Mouse (Mus musculus) heart, postnatal 0 days (tissue): ENCODE results near the gene Acvrl1. TPM values are rescaled to one million over a fixed set of nuclear protein-coding genes. Genes with fewer than 3 reads are reported as not detected.

ENCODE experiments used
- ATAC-seq: fragments of 200-750 bp; cut with Nextera tagmentation; 2 replicates; pipeline ENCODE4 v1.8.0; 2017; ENCODE audit warnings: low read depth, moderate number of reproducible peaks, moderate library complexity; ENCODE audit not compliant: insufficient read depth
- DNase-seq: peaks from one replicate; pipeline ENCODE4 v3.0.0-alpha.2; 2016; ENCODE audit warnings: low spot score
- H3K27ac ChIP-seq: fragments of 300-500 bp; sonication (generic); 2 replicates; pipeline ENCODE4 v1.5.1; 2014; ENCODE audit warnings: low read depth, mild to moderate bottlenecking
- H3K27me3 ChIP-seq: fragments of 300-500 bp; sonication (generic); 2 replicates; pipeline ENCODE4 v1.6.1; 2014; ENCODE audit warnings: low read length, mixed read lengths; ENCODE audit not compliant: control insufficient read depth, insufficient read depth
- H3K36me3 ChIP-seq: fragments of 300-500 bp; sonication (generic); replicated peaks from 2 replicates; pipeline ENCODE4 v1.6.1; 2014; ENCODE audit warnings: low read length, mixed read lengths; ENCODE audit not compliant: control insufficient read depth, insufficient read depth
- H3K4me1 ChIP-seq: fragments of 300-500 bp; sonication (generic); 2 replicates; pipeline ENCODE4 v1.6.1; 2014; ENCODE audit warnings: antibody characterized with exemption; ENCODE audit not compliant: control insufficient read depth, insufficient read depth
- H3K4me2 ChIP-seq: fragments of 300-500 bp; sonication (generic); 2 replicates; pipeline ENCODE4 v1.6.1; 2014; ENCODE audit warnings: low read depth, mild to moderate bottlenecking, low read length, moderate library complexity
- H3K4me3 ChIP-seq: fragments of 300-500 bp; sonication (generic); 2 replicates; pipeline ENCODE4 v1.5.1; 2014; ENCODE audit warnings: low read depth, low read length
- H3K9ac ChIP-seq: fragments of 300-500 bp; sonication (generic); replicated peaks from 2 replicates; pipeline ENCODE4 v1.6.1; 2014; ENCODE audit warnings: low read depth, low read length, mixed read lengths
- H3K9me3 ChIP-seq: fragments of 300-500 bp; sonication (generic); replicated peaks from 2 replicates; pipeline ENCODE4 v1.6.1; 2016; ENCODE audit warnings: low read length; ENCODE audit not compliant: control insufficient read depth
- CTCF ChIP-seq: IDR thresholded peaks from 2 replicates; pipeline ENCODE4 v1.5.1; 2016; ENCODE audit warnings: antibody characterized with exemption, control low read depth, low read depth
- EP300 ChIP-seq: IDR thresholded peaks from 2 replicates; pipeline ENCODE4 v1.6.1; 2016; ENCODE audit warnings: antibody characterized with exemption, low read depth
- WGBS: fragments of 180-500 bp; shearing (Covaris S2); extraction: QIAGEN DNeasy Blood & Tissue Kit; methylation state at CpG from one replicate; pipeline ENCODE4 v1.1.7; 2014; 5-methylcytosine and 5-hydroxymethylcytosine counted together
- polyA plus RNA-seq: library from polyadenylated mRNA; unstranded; fragments of >200 nt; fragmentation: Nextera tagmentation; extraction: Ambion mirVana; gene quantifications from 2 replicates; pipeline ENCODE4 v1.2.1, GENCODE M21; 2015
- total RNA-seq: library from RNA; depleted of rRNA; stranded (reverse); fragments of >200 nt; gene quantifications from 2 replicates; pipeline ENCODE4 v1.2.3, GENCODE M21; 2014; ENCODE audit warnings: low replicate concordance

The Acvrl1 gene
- total and polyA plus RNA-seq, 2 experiments from 2014 or later = 9.3 to 36.0 TPM

DNA sequence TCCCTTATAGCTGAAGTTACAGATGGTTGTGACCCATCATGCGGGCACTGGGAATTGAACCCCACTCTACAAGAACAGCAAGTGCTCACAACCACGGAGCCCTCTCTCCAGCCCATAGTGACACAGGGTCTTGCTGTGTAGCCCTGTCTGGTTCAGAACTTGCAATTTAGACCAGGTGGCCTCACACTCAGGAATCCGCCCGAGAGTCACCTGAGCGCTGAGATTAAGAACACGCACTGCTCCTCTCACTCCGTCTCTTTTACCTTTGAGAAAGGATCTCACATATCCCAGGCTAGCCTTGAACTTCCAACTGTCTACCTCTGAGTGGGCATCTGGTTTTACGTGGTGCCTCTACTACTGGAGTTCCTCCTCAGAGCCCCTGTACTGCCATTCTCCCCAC lies 56.0 kb downstream of the Acvrl1 start:
- no peak overlapping the region for H3K9ac ChIP-seq
- WGBS = 94% methylated on average over 8 of the region's 8 CpGs
- H3K27me3 ChIP-seq = no peaks in the 10 kb centered on the region
- H3K4me1 ChIP-seq = peaks cover 13% of the 10 kb centered on the region
- H3K4me2 ChIP-seq = no peak overlapping the region
- ATAC-seq (no peak), DNase-seq (no peak)
- H3K36me3 ChIP-seq = no peaks in the 10 kb centered on the region; the same call in 1 of the 2 replicates
- H3K4me3 ChIP-seq = no peak overlapping the region
- TF ChIP-seq CTCF = no peak
- no peaks in the 10 kb centered on the region for H3K9me3 ChIP-seq
- no peak overlapping the region for H3K27ac ChIP-seq

DNA sequence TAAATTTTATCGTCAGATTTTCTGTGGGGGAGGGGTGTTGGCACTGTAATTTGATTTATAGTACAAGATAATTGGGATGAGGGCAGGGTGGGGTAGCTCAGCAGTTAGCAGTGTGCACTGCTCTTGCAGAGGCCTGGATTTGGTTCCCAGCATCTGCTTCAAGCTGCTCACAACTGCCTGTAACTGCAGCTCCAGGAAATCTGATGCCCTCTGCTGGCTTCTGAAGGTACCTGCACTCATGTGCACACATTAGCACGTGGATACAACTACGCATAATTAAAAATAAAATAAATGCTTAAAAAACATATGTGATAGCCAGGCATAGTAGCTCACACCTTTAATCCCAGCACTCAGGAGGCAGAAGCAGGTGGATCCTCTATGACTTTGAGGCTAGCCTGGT lies 57.2 kb downstream of the Acvrl1 start:
- no peak for TF ChIP-seq CTCF
- no peak for TF ChIP-seq EP300
- Histone ChIP-seq H3K27ac (no peak overlapping the region), H3K9me3 (no peaks in the 10 kb centered on the region), H3K4me3 (no peak overlapping the region), H3K27me3 (no peaks in the 10 kb centered on the region), H3K4me2 (no peak overlapping the region), H3K36me3 (no peaks in the 10 kb centered on the region; the same call in 1 of the 2 replicates), H3K4me1 (peaks cover 12% of the 10 kb centered on the region), H3K9ac (no peak overlapping the region)
- DNase-seq = no peak
- 91% methylated on average over 3 of the region's 3 CpGs for WGBS
- no peak for ATAC-seq

DNA sequence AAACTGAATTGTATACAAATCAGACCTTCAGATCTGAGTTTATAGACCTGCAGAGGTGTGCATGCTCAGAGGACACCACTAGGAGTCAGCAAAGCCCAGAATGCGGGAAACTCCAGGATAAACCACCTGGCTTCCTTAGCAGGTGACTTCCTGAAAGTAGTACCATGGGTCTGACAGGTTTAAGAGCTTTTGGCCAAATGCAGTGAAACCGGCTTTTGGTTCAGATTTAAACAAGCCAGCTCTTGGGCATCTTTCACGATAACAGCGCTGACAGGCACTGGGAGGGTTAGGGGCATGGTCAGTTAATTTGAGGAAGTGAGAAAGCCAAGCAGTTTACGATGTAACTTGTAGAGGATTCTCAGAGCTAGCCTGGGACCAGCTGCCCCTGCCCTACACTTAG lies 59.6 kb downstream of the Acvrl1 start:
- DNase-seq (no peak), ATAC-seq (no peak)
- Histone ChIP-seq H3K27ac (no peak overlapping the region), H3K4me2 (no peak overlapping the region), H3K9ac (no peak overlapping the region), H3K4me1 (peaks cover 26% of the 10 kb centered on the region), H3K9me3 (no peaks in the 10 kb centered on the region), H3K4me3 (no peak overlapping the region), H3K36me3 (no peaks in the 10 kb centered on the region; the same call in 1 of the 2 replicates), H3K27me3 (no peaks in the 10 kb centered on the region)
- TF ChIP-seq EP300 = no peak
- TF ChIP-seq CTCF = 0 out of 2 replicates have a peak, but pooled peaks have one; percentile 2
- WGBS = 76% methylated on average over 5 of the region's 5 CpGs

DNA sequence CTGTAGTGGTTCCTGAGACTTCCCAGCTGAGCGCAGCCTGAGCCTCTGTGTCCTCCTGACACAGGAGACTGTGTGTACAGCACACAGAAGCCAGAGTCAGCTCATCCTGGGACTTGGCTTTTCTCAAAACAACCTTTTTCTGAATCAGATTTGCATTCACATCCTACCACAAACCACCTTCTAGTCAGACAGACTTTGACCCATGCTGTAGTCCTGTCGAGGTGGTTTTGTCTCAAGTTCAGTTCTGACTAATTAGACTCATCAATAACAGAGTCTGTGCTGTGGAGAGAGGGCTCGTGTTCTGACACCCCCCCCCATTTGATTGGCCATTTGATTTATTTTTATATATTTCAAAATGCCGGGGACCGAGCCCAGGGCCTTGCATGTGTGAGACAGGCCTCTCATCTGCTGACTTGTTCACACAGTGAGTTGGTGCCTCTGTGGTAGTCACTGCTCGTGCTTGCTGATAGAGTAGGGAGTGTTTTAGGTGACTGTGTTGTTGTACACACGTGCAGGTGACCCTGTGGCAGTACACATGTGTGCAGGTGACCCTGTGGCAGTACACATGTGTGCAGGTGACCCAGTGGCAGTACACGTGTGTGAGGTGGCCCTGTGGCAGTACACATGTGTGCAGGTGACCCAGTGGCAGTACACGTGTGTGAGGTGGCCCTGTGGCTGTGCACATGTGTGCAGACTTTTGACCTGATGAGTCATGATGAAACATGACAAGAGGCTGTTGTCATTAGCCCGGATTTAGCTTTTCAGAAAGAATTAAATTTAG lies 61.8 kb downstream of the Acvrl1 start:
- no peak for ATAC-seq

GRCm38 (mm10) chr15:101190762-101191150 lies 62.4 kb downstream of the Acvrl1 start:
- H3K27ac ChIP-seq = peak overlapping the region; percentile 66
- ATAC-seq (no peak), DNase-seq (peak; percentile 43)
- no peak overlapping the region for H3K4me2 ChIP-seq
- no peak for TF ChIP-seq EP300
- no peak for TF ChIP-seq CTCF
- no peaks in the 10 kb centered on the region for H3K9me3 ChIP-seq
- H3K27me3 ChIP-seq = no peaks in the 10 kb centered on the region
- peaks cover 19% of the 10 kb centered on the region for H3K36me3 ChIP-seq
- H3K4me1 ChIP-seq = peaks cover 28% of the 10 kb centered on the region
- H3K9ac ChIP-seq = no peak overlapping the region
- H3K4me3 ChIP-seq = no peak overlapping the region
- 34% methylated on average over 5 of the region's 5 CpGs for WGBS

More for the DNA sequence above, 61.8 kb downstream of the Acvrl1 start:
- H3K27me3 ChIP-seq = no peaks in the 10 kb centered on the region
- 68% methylated on average over 10 of the region's 10 CpGs for WGBS
- no peak for TF ChIP-seq CTCF
- no peak for TF ChIP-seq EP300
- no peak for DNase-seq
- H3K4me3 ChIP-seq = no peak overlapping the region
- H3K9ac ChIP-seq = no peak overlapping the region
- H3K36me3 ChIP-seq = peaks cover 13% of the 10 kb centered on the region
- no peaks in the 10 kb centered on the region for H3K9me3 ChIP-seq
- no peak overlapping the region for H3K4me2 ChIP-seq
- H3K27ac ChIP-seq = no peak overlapping the region; the same call in 1 of the 2 replicates
- peaks cover 28% of the 10 kb centered on the region for H3K4me1 ChIP-seq
